Mouse (Mus musculus): ENCODE results near the gene Numb.

- no peak for TF ChIP-seq CTCF (IDR thresholded peaks at IDR 0.05; ENCODE audit: insufficient read depth, low read depth, low read length)
- no peak for TF ChIP-seq POLR2A (IDR thresholded peaks at IDR 0.05; ENCODE audit: insufficient read depth, low read depth, low read length)
Observed at GRCm38 (mm10) chr12:83791737-83792136, 130.0 kb downstream of the Numb start.
